Mouse (Mus musculus) CH12.LX (cell line): ENCODE measurements around the gene Gm17268. TPM values are rescaled to one million over a fixed set of nuclear protein-coding genes. Genes with fewer than 3 reads are reported as not detected.

Experiments
- DNase-seq: peaks from one replicate; pipeline ENCODE4 v3.0.0-alpha.2; 2013; ENCODE audit errors: extremely low read depth
- H3K27ac ChIP-seq: 2 replicates; pipeline ENCODE4 v1.5.1; 2012; ENCODE audit warnings: low read depth, mild to moderate bottlenecking, control low read depth, moderate library complexity; ENCODE audit not compliant: insufficient read depth
- H3K27me3 ChIP-seq: replicated peaks from 2 replicates; pipeline ENCODE3; 2012; ENCODE audit warnings: inconsistent platforms
- H3K36me3 ChIP-seq, 2 experiments: replicated peaks in 1 of 2; 2 replicates each; pipeline versions ENCODE3 to v1.6.1; 2012; ENCODE audit warnings: inconsistent platforms in 1 of 2, low read length in 1 of 2, mild to moderate bottlenecking in 1 of 2, mixed read lengths in 1 of 2, moderate library complexity in 1 of 2; ENCODE audit not compliant: control insufficient read depth in 1 of 2, insufficient read depth in 1 of 2
- H3K4me1 ChIP-seq, 2 experiments: 2 replicates each; pipeline ENCODE4 v1.6.1; 2012; ENCODE audit warnings: inconsistent platforms in 1 of 2, moderate library complexity in 1 of 2; ENCODE audit not compliant: insufficient read depth in 2 of 2, control insufficient read depth in 1 of 2
- H3K4me2 ChIP-seq: 2 replicates; pipeline ENCODE4 v1.6.1; 2012; ENCODE audit warnings: low read depth, mild to moderate bottlenecking, control low read depth; ENCODE audit not compliant: poor library complexity, insufficient read depth, severe bottlenecking
- H3K4me3 ChIP-seq, 3 experiments: fragments of 150-350 bp in 1 of 3; sonication (generic) in 1 of 3; replicated peaks in 1 of 3; 2 replicates each; pipeline versions ENCODE3 to v1.5.1; 2011 to 2012; ENCODE audit warnings: low read depth in 2 of 3, low read length in 2 of 3, mild to moderate bottlenecking in 2 of 3, moderate library complexity in 2 of 3, control low read depth in 1 of 3, improper control_type of control experiment in 1 of 3, inconsistent platforms in 1 of 3, mixed read lengths in 1 of 3; ENCODE audit not compliant: poor library complexity in 1 of 3
- H3K79me2 ChIP-seq: replicated peaks from 2 replicates; pipeline ENCODE4 v1.6.1; 2012; ENCODE audit warnings: mild to moderate bottlenecking, moderate library complexity; ENCODE audit not compliant: control insufficient read depth, poor library complexity, insufficient read depth, severe bottlenecking; ENCODE audit errors: extremely low read depth
- H3K9ac ChIP-seq: 2 replicates; pipeline ENCODE4 v1.6.1; 2012; ENCODE audit warnings: low read depth, mild to moderate bottlenecking, control low read depth, moderate library complexity; ENCODE audit not compliant: insufficient read depth
- H3K9me3 ChIP-seq: replicated peaks from 2 replicates; pipeline ENCODE3; 2012; ENCODE audit warnings: low read length, inconsistent platforms, mixed read lengths
- E2F4 ChIP-seq: IDR thresholded peaks from 2 replicates; pipeline ENCODE4 v1.6.1; 2011; ENCODE audit warnings: low read depth, low read length, improper control_type of control experiment; ENCODE audit not compliant: insufficient replicate concordance
- GABPA ChIP-seq: IDR thresholded peaks from 2 replicates; pipeline ENCODE4 v1.6.1; 2012; ENCODE audit warnings: low read depth, low read length, improper control_type of control experiment, inconsistent platforms; ENCODE audit not compliant: insufficient replicate concordance
- JUN ChIP-seq: IDR thresholded peaks from 2 replicates; pipeline ENCODE4 v1.6.1; 2011; ENCODE audit warnings: low read depth, mild to moderate bottlenecking, low read length, improper control_type of control experiment, moderate library complexity; ENCODE audit not compliant: insufficient read depth
- KAT2A ChIP-seq: IDR thresholded peaks from 2 replicates; pipeline ENCODE4 v1.6.1; 2012; ENCODE audit warnings: low read length, improper control_type of control experiment, inconsistent platforms; ENCODE audit not compliant: insufficient replicate concordance
- MAFK ChIP-seq: IDR thresholded peaks from 2 replicates; pipeline ENCODE4 v1.6.1; 2011; ENCODE audit warnings: low read length, improper control_type of control experiment; ENCODE audit not compliant: insufficient replicate concordance
- MAX ChIP-seq: IDR thresholded peaks from 2 replicates; pipeline ENCODE4 v1.6.1; 2011; ENCODE audit warnings: low read length, improper control_type of control experiment
- MXI1 ChIP-seq: IDR thresholded peaks from 2 replicates; pipeline ENCODE4 v1.6.1; 2011; ENCODE audit warnings: mild to moderate bottlenecking, low read depth, low read length, improper control_type of control experiment
- NELFE ChIP-seq: IDR thresholded peaks from 2 replicates; pipeline ENCODE4 v1.6.1; 2011; ENCODE audit warnings: low read depth, low read length, improper control_type of control experiment
- PAX5 ChIP-seq: IDR thresholded peaks from 2 replicates; pipeline ENCODE4 v1.6.1; 2012; ENCODE audit warnings: low read length, inconsistent platforms, mixed read lengths
- POLR2A ChIP-seq: IDR thresholded peaks from 2 replicates; pipeline ENCODE4 v1.6.1; 2011; ENCODE audit warnings: low read depth, mild to moderate bottlenecking, improper control_type of control experiment, low read length
- POLR2AphosphoS2 ChIP-seq: IDR thresholded peaks from 2 replicates; pipeline ENCODE4 v1.6.1; 2011; ENCODE audit warnings: low read depth, low read length, improper control_type of control experiment
- RAD21 ChIP-seq: IDR thresholded peaks from 2 replicates; pipeline ENCODE4 v1.6.1; 2011; ENCODE audit warnings: low read depth, mild to moderate bottlenecking, low read length, improper control_type of control experiment, moderate library complexity
- SIN3A ChIP-seq: IDR thresholded peaks from 2 replicates; pipeline ENCODE4 v1.6.1; 2012; ENCODE audit warnings: low read length, improper control_type of control experiment, inconsistent platforms
- SMC3 ChIP-seq: IDR thresholded peaks from 2 replicates; pipeline ENCODE4 v1.6.1; 2011; ENCODE audit warnings: low read depth, low read length, improper control_type of control experiment
- TBP ChIP-seq: conservative IDR thresholded peaks from 2 replicates; pipeline ENCODE4 v1.6.1; 2011; ENCODE audit warnings: low read depth, low read length, improper control_type of control experiment
- TCF12 ChIP-seq: IDR thresholded peaks from 2 replicates; pipeline ENCODE4 v1.6.1; 2014; ENCODE audit warnings: low read depth, mild to moderate bottlenecking, inconsistent platforms, low read length, improper control_type of control experiment
- UBTF ChIP-seq: IDR thresholded peaks from 2 replicates; pipeline ENCODE4 v1.6.1; 2012; ENCODE audit warnings: low read depth, mild to moderate bottlenecking, inconsistent platforms, low read length, improper control_type of control experiment, moderate library complexity
- USF1 ChIP-seq: IDR thresholded peaks from 2 replicates; pipeline ENCODE4 v1.6.1; 2014; ENCODE audit warnings: low read depth, mild to moderate bottlenecking, inconsistent platforms, low read length, improper control_type of control experiment
- USF2 ChIP-seq: conservative IDR thresholded peaks from 2 replicates; pipeline ENCODE4 v1.6.1; 2011; ENCODE audit warnings: low read depth, low read length, improper control_type of control experiment
- ZC3H11A ChIP-seq: IDR thresholded peaks from 2 replicates; pipeline ENCODE4 v1.6.1; 2012; ENCODE audit warnings: low read depth, mild to moderate bottlenecking, inconsistent platforms, low read length, improper control_type of control experiment
- ZMIZ1 ChIP-seq: IDR thresholded peaks from 2 replicates; pipeline ENCODE4 v1.6.1; 2012; ENCODE audit warnings: low read depth, mild to moderate bottlenecking, inconsistent platforms, low read length, improper control_type of control experiment
- dilution Hi-C: fragments of 300-500 bp; cut with MboI; formaldehyde crosslinking; loops from 2 replicates; pipeline ENCODE4 v1.14.3; 2020; ENCODE audit warnings: low sequenced_read_pairs; ENCODE audit not compliant: extremely low pct_unique_long_range_greater_than_20kb, extremely low pct_ligation_motif_present
- in situ Hi-C: fragments of 300-500 bp; cut with MboI; formaldehyde crosslinking; loops from 3 replicates; pipeline ENCODE4 v1.14.3; 2019; ENCODE audit warnings: low sequenced_read_pairs, low pct_ligation_motif_present, low pct_unique_long_range_greater_than_20kb, mixed read lengths
- polyA plus RNA-seq: library from polyadenylated mRNA; unstranded; fragments of >175 nt; gene quantifications from 2 replicates; pipeline ENCODE4 v1.2.1, GENCODE M21; 2012; ENCODE audit warnings: low read depth; ENCODE audit not compliant: insufficient read length
- total RNA-seq, 2 experiments: library from RNA; depleted of rRNA; stranded (reverse); fragments of 300-350 nt in 1 of 2; fragments of >200 nt in 1 of 2; gene quantifications; 2 replicates each; pipeline ENCODE4 v1.2.3; 2012 to 2014

Gm17268 gene
- total and polyA plus RNA-seq, 3 experiments: not detected

- dilution Hi-C loops (no loop called here), in situ Hi-C loops (no loop called here)
- Histone ChIP-seq H3K4me1 (peaks cover 11 to 59% of the 10 kb centered on the region in 2 experiments; a peak in 3 of 4 replicates), H3K79me2 (no peaks in the 10 kb centered on the region), H3K27ac (no peak overlapping the region), H3K4me3 (no peak overlapping the region), H3K27me3 (peaks cover 7% of the 10 kb centered on the region), H3K4me2 (no peak overlapping the region), H3K9me3 (no peaks in the 10 kb centered on the region), H3K36me3 (no peaks in the 10 kb centered on the region), H3K9ac (no peak overlapping the region)
- TF ChIP-seq JUN (no peak), NELFE (no peak)
- peak; percentile 41 for DNase-seq
These were observed 17.0 kb downstream of the Gm17268 start for GRCm38 (mm10) chr11:82021406-82021805.

- Histone ChIP-seq H3K27me3 (no peaks in the 10 kb centered on the region), H3K27ac (no peak overlapping the region), H3K4me3 (no peak overlapping the region), H3K4me2 (no peak overlapping the region), H3K9me3 (no peaks in the 10 kb centered on the region), H3K36me3 (no peaks in the 10 kb centered on the region), H3K9ac (no peak overlapping the region), H3K4me1 (peaks cover 18 to 72% of the 10 kb centered on the region in 2 experiments; a peak in 3 of 4 replicates), H3K79me2 (no peaks in the 10 kb centered on the region)
- TF ChIP-seq PAX5 (no peak), TCF12 (no peak), E2F4 (no peak), NELFE (no peak), UBTF (no peak), POLR2A (no peak), RAD21 (no peak), SIN3A (no peak), SMC3 (no peak), ZC3H11A (no peak), KAT2A (no peak), ZMIZ1 (no peak), POLR2AphosphoS2 (no peak), USF1 (no peak), USF2 (no peak), MAX (no peak), TBP (no peak), GABPA (no peak), MAFK (no peak), MXI1 (no peak)
- dilution Hi-C loops (no loop called here), in situ Hi-C loops (no loop called here)
- no peak for DNase-seq
These were observed 18.6 kb downstream of the Gm17268 start for GRCm38 (mm10) chr11:82019793-82020192.
